Mouse (Mus musculus) C2C12 (cell line): ENCODE results near the gene Trim26.

Source experiments
- CTCF ChIP-seq: IDR thresholded peaks from one replicate; pipeline ENCODE4 v1.5.1; 2011; ENCODE audit not compliant: control insufficient read depth, insufficient read depth, insufficient read length
- MYOD1 ChIP-seq: IDR thresholded peaks from one replicate; pipeline ENCODE4 v1.6.1; 2011; ENCODE audit warnings: low read depth; ENCODE audit not compliant: control insufficient read depth, insufficient read length
- USF1 ChIP-seq: IDR thresholded peaks from one replicate; pipeline ENCODE4 v1.6.1; 2011; ENCODE audit warnings: low read depth, mild to moderate bottlenecking, control low read depth, moderate library complexity

DNA sequence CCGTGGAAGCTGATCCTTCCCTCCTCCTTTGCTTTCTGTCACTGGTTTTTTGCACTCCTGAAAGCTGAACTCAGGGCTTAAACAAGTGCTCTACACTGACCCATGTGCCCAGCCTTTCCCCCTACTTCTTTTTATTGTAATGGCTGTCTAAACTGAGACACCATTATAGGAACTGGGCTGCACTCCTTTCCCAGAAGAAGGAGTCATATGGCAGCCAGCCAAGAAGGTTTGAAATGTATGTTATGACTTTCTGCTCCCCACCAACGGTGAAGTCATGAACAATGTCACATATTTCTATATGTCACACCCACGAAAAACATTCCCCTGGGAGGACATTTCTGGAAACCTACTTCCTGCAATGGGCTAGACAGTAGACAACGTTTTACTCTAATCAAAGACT lies 37.7 kb downstream of the Trim26 start:
- TF ChIP-seq CTCF (no peak), USF1 (no peak), MYOD1 (no peak)
